Mouse (Mus musculus) gastrocnemius, adult 2 months (tissue): ENCODE measurements around the gene Tmprss12. TPM values are rescaled to one million over a fixed set of nuclear protein-coding genes. Genes with fewer than 3 reads are reported as not detected.

ENCODE experiments used
- total RNA-seq, 2 experiments: library from RNA; stranded (reverse); gene quantifications; 2 replicates each; pipeline ENCODE4 v1.2.3; 2021

The Tmprss12 gene
- total RNA-seq, 2 experiments from 2014 or later = not detected

Other genes with a start within 250 kb of the Tmprss12 start
- gene Dip2b, start 242.2 kb upstream of the Tmprss12 start, total RNA-seq = 1 to 10 TPM; 5.8 to 8.3 TPM
- 10 to 100 TPM; 55.4 to 56.6 TPM for gene Atf1, start 53.0 kb upstream of the Tmprss12 start, total RNA-seq
- gene Mettl7a1, start 23.3 kb downstream of the Tmprss12 start, total RNA-seq = 10 to 100 TPM; 33.4 to 38.9 TPM
- gene Mettl7a3, start 54.1 kb downstream of the Tmprss12 start, total RNA-seq = under 1 TPM; 0.31 to 0.54 TPM
- gene Methig1, start 72.3 kb downstream of the Tmprss12 start, total RNA-seq = not detected
- gene Mettl7a2, start 72.4 kb downstream of the Tmprss12 start, total RNA-seq = under 1 TPM; 0.36 to 0.82 TPM
- not detected for gene Higd1c, start 83.7 kb downstream of the Tmprss12 start, total RNA-seq
- not detected for gene Gm5475, start 141.3 kb downstream of the Tmprss12 start, total RNA-seq
- 10 to 100 TPM; 38.4 to 52.0 TPM for gene Slc11a2, start 144.2 kb downstream of the Tmprss12 start, total RNA-seq
- gene Letmd1, start 188.2 kb downstream of the Tmprss12 start, total RNA-seq = 1 to 10 TPM; 8.8 to 10.0 TPM
- gene Csrnp2, start 214.7 kb downstream of the Tmprss12 start, total RNA-seq = 1 to 10 TPM; 2.8 to 3.0 TPM